Comparison of ENCODE assay signal across 20 mouse cellular contexts in the genomic region with DNA sequence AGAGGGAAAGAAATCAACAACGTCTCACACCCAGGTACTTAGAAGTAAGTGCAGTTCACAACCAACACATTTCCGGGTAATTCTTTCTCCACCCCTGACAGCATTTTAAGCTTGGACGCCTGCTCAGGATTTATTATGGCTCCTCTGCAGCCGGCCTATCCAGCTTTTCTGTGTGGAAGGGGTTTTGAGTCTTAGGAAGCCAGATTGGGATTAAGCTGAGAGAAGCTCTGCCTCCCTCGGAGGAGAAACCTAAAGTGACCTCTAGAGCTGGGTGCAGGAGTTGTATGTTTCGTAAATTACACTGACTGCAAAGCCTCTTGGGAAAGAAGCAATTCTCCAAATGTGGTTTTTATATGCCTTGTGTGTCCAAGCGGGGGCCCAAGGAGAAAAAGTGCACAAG.
DNase-seq lines count a peak whose midpoint lies in the region; ATAC-seq and TF ChIP-seq lines count a peak whose summit lies in the region.
"Had no signal": no experiment of that assay in that cellular context is flagged by ENCODE, and none has a peak within 500 bp of the region (broad histone marks: within the 10 kb centered on the region; RNA-seq: fewer than 3 reads in every experiment).

No protein-coding gene starts in this region.

- TF ChIP-seq EP300 in CH12.LX (IDR thresholded peaks at IDR 0.05; ENCODE audit: low read length), result no peak

- no peaks in the 10 kb centered on the region for H3K9me3 ChIP-seq in kidney, postnatal 0 days (replicated peaks; ENCODE audit: low read length)
- no peaks in the 10 kb centered on the region for H3K9me3 ChIP-seq in CH12.LX (replicated peaks; ENCODE audit: low read length)
- H3K9me3 ChIP-seq in limb, embryonic 10.5 days (replicated peaks), result no peaks in the 10 kb centered on the region
- no peaks in the 10 kb centered on the region for H3K9me3 ChIP-seq in stomach, embryonic 16.5 days (replicated peaks; ENCODE audit: control insufficient read depth, low read length)
- H3K9me3 ChIP-seq: embryonic facial prominence, embryonic 15.5 days; forebrain, embryonic 12.5 days; G1E; heart, embryonic 12.5 days; hindbrain, embryonic 15.5 days had no signal

- TF ChIP-seq RAD21 in CH12.LX (IDR thresholded peaks at IDR 0.05; ENCODE audit: low read depth, low read length), result no peak

- no peak overlapping the region for H3K27ac ChIP-seq in kidney, postnatal 0 days
- no peak overlapping the region for H3K27ac ChIP-seq in CH12.LX (ENCODE audit: insufficient read depth, low read depth)
- H3K27ac ChIP-seq in limb, embryonic 10.5 days, result no peak overlapping the region
- H3K27ac ChIP-seq in stomach, embryonic 16.5 days (ENCODE audit: low read length), result peak overlapping the region; percentile 32; the same call in 1 of the 2 replicates
- no peak overlapping the region for H3K27ac ChIP-seq in layer of hippocampus, adult 2 months
- H3K27ac ChIP-seq: embryonic facial prominence, embryonic 15.5 days; forebrain, embryonic 12.5 days; heart, adult 2 months; hindbrain, embryonic 15.5 days had no signal

- no peak overlapping the region for H3K4me2 ChIP-seq in kidney, postnatal 0 days (ENCODE audit: low read length)
- 0 out of 2 replicates have a peak overlapping the region, but pooled peaks have one; percentile 22 for H3K4me2 ChIP-seq in CH12.LX (ENCODE audit: insufficient read depth, low read depth, poor library complexity, severe bottlenecking)
- no peak overlapping the region for H3K4me2 ChIP-seq in stomach, embryonic 16.5 days (ENCODE audit: low read depth, low read length)
- H3K4me2 ChIP-seq: embryonic facial prominence, embryonic 15.5 days; forebrain, embryonic 12.5 days; heart, embryonic 12.5 days; hindbrain, embryonic 15.5 days had no signal

- 0 out of 2 replicates have a peak, but pooled peaks cover 6% of the 10 kb centered on the region for H3K4me1 ChIP-seq in kidney, postnatal 0 days (replicated peaks; ENCODE audit: insufficient read depth, low read length)
- H3K4me1 ChIP-seq in CH12.LX (ENCODE audit: control insufficient read depth in 1 of 2, insufficient read depth in 2 of 2), result no peaks in the 10 kb centered on the region
- peaks cover 17% of the 10 kb centered on the region for H3K4me1 ChIP-seq in limb, embryonic 10.5 days
- H3K4me1 ChIP-seq in stomach, embryonic 16.5 days (ENCODE audit: control insufficient read depth, insufficient read depth, low read length), result peaks cover 6% of the 10 kb centered on the region; the same call in 1 of the 2 replicates
- H3K4me1 ChIP-seq: embryonic facial prominence, embryonic 15.5 days; forebrain, embryonic 12.5 days; heart, embryonic 12.5 days; hindbrain, embryonic 15.5 days had no signal

- TF ChIP-seq POLR2A in CH12.LX (IDR thresholded peaks at IDR 0.05; ENCODE audit: low read depth, low read length), result no peak

- H3K4me3 ChIP-seq in kidney, postnatal 0 days (replicated peaks; ENCODE audit: low read depth, low read length), result no peak overlapping the region
- no peak overlapping the region for H3K4me3 ChIP-seq in CH12.LX (replicated peaks in 1 of 3; ENCODE audit: low read depth in 2 of 3, low read length in 2 of 3, poor library complexity in 1 of 3)
- H3K4me3 ChIP-seq in limb, embryonic 10.5 days, result no peak overlapping the region
- H3K4me3 ChIP-seq in stomach, embryonic 16.5 days (replicated peaks; ENCODE audit: low read length), result no peak overlapping the region
- no peak overlapping the region for H3K4me3 ChIP-seq in layer of hippocampus, adult 2 months
- H3K4me3 ChIP-seq: embryonic facial prominence, embryonic 15.5 days; forebrain, embryonic 12.5 days; heart, adult 2 months; heart, embryonic 12.5 days; hindbrain, embryonic 15.5 days had no signal

- dilution Hi-C loops in CH12.LX (cut with MboI; ENCODE audit: extremely low pct_ligation_motif_present, extremely low pct_unique_long_range_greater_than_20kb, low sequenced_read_pairs), result no loop called here

- no peaks in the 10 kb centered on the region for H3K27me3 ChIP-seq in kidney, postnatal 0 days (ENCODE audit: insufficient read depth, low read length)
- H3K27me3 ChIP-seq in CH12.LX (replicated peaks), result peaks cover 56% of the 10 kb centered on the region
- H3K27me3 ChIP-seq in limb, embryonic 10.5 days (ENCODE audit: low read depth, poor library complexity, severe bottlenecking), result no peaks in the 10 kb centered on the region
- H3K27me3 ChIP-seq in stomach, embryonic 16.5 days (ENCODE audit: control insufficient read depth, insufficient read depth, low read length), result no peaks in the 10 kb centered on the region
- H3K27me3 ChIP-seq: embryonic facial prominence, embryonic 15.5 days; forebrain, embryonic 12.5 days; heart, embryonic 12.5 days; hindbrain, embryonic 15.5 days had no signal

- H3K9ac ChIP-seq in kidney, postnatal 0 days (ENCODE audit: low read depth, low read length), result no peak overlapping the region
- no peak overlapping the region for H3K9ac ChIP-seq in CH12.LX (ENCODE audit: insufficient read depth, low read depth)
- H3K9ac ChIP-seq in stomach, embryonic 16.5 days (ENCODE audit: low read length), result no peak overlapping the region
- H3K9ac ChIP-seq: embryonic facial prominence, embryonic 15.5 days; forebrain, embryonic 12.5 days; heart, embryonic 12.5 days; hindbrain, embryonic 15.5 days had no signal

- no peak for TF ChIP-seq CTCF in kidney, postnatal 0 days (IDR thresholded peaks at IDR 0.05; ENCODE audit: low read depth)
- no peak for TF ChIP-seq CTCF in CH12.LX (conservative IDR thresholded peaks at IDR 0.05 in 1 of 2, IDR thresholded peaks at IDR 0.05 in 1 of 2; ENCODE audit: low read depth in 2 of 2, low read length in 2 of 2)
- no peak for TF ChIP-seq CTCF in layer of hippocampus, adult 2 months (conservative IDR thresholded peaks at IDR 0.05)

- 28% methylated on average over 7 of the region's 7 CpGs for WGBS in kidney, postnatal 0 days
- WGBS in limb, embryonic 10.5 days, result 50% methylated on average over 7 of the region's 7 CpGs
- 37% methylated on average over 7 of the region's 7 CpGs for WGBS in stomach, embryonic 16.5 days

- H3K79me2 ChIP-seq in CH12.LX (replicated peaks; ENCODE audit: control insufficient read depth, extremely low read depth, insufficient read depth, poor library complexity, severe bottlenecking), result no peaks in the 10 kb centered on the region

- DNase-seq in kidney, postnatal 0 days (ENCODE audit: low spot score), result peak; percentile 23
- no peak for DNase-seq in kidney, postnatal 4 days
- DNase-seq in CH12.LX (ENCODE audit: extremely low read depth), result no peak
- peak; percentile 23 for DNase-seq in limb, embryonic 10.5 days (ENCODE audit: low spot score)
- DNase-seq in layer of hippocampus, adult 2 months (ENCODE audit: low spot score in 2 of 2), result no peak
- DNase-seq in adrenal gland, postnatal 10 days, result no peak
- DNase-seq: adrenal gland, adult 8-10 months; cerebellum, adult 11 months; cerebellum, adult 8-10 months; cerebellum, postnatal 14 days; gastrocnemius, postnatal 10 days; heart, adult 2 months; heart, postnatal 36 days had no signal

- ATAC-seq in kidney, postnatal 0 days (replicated peaks; ENCODE audit: low FRiP score, low read depth), result no peak
- no peak for ATAC-seq in stomach, embryonic 16.5 days (ENCODE audit: insufficient read depth, low FRiP score)
- ATAC-seq: forebrain, embryonic 16.5 days had no signal

- H3K36me3 ChIP-seq in kidney, postnatal 0 days (ENCODE audit: insufficient read depth, low read length), result no peaks in the 10 kb centered on the region
- H3K36me3 ChIP-seq in CH12.LX (replicated peaks in 1 of 2; ENCODE audit: control insufficient read depth in 1 of 2, insufficient read depth in 1 of 2, low read length in 1 of 2), result no peaks in the 10 kb centered on the region
- no peaks in the 10 kb centered on the region for H3K36me3 ChIP-seq in limb, embryonic 10.5 days
- H3K36me3 ChIP-seq in stomach, embryonic 16.5 days (ENCODE audit: control insufficient read depth, insufficient read depth, low read length), result no peaks in the 10 kb centered on the region
- H3K36me3 ChIP-seq: embryonic facial prominence, embryonic 15.5 days; forebrain, embryonic 12.5 days; G1E; heart, embryonic 12.5 days; hindbrain, embryonic 15.5 days had no signal

- in situ Hi-C loops in CH12.LX (cut with MboI; ENCODE audit: low pct_ligation_motif_present, low pct_unique_long_range_greater_than_20kb, low sequenced_read_pairs), result no loop called here

TF ChIP-seq in CH12.LX, 34 proteins besides CTCF, POLR2A, EP300 and RAD21:
- TF ChIP-seq UBTF (IDR thresholded peaks at IDR 0.05; ENCODE audit: low read depth, low read length) (no peak), ZC3H11A (IDR thresholded peaks at IDR 0.05; ENCODE audit: low read depth, low read length) (no peak), SIN3A (IDR thresholded peaks at IDR 0.05; ENCODE audit: low read length) (no peak), MAFK (IDR thresholded peaks at IDR 0.05; ENCODE audit: insufficient replicate concordance, low read length) (no peak), USF2 (conservative IDR thresholded peaks at IDR 0.05; ENCODE audit: low read depth, low read length) (no peak), MXI1 (IDR thresholded peaks at IDR 0.05; ENCODE audit: low read depth, low read length) (no peak), NELFE (IDR thresholded peaks at IDR 0.05; ENCODE audit: low read depth, low read length) (no peak), ZKSCAN1 (IDR thresholded peaks at IDR 0.05; ENCODE audit: borderline replicate concordance, low read depth, low read length) (no peak), MAZ (IDR thresholded peaks at IDR 0.05; ENCODE audit: low read depth, low read length) (no peak)

Comparison
In these comparisons a context has a peak if more than half of its experiments do, and no peak if none do; other contexts are left out.
1. DNase-seq: peak in kidney, postnatal 0 days (single experiment) and limb, embryonic 10.5 days (single experiment); none in kidney, postnatal 4 days (0 of 2), CH12.LX (single experiment), layer of hippocampus, adult 2 months (0 of 2) and adrenal gland, postnatal 10 days (single experiment).